Mouse (Mus musculus) spleen, postnatal 0 days (tissue): Measurements from ENCODE around the gene Cadm2. TPM values are rescaled to one million over a fixed set of nuclear protein-coding genes. Genes with fewer than 3 reads are reported as not detected.

Experiments
- polyA plus RNA-seq: library from polyadenylated mRNA; unstranded; fragments of >200 nt; fragmentation: Nextera tagmentation; extraction: Ambion mirVana; gene quantifications from 2 replicates; pipeline ENCODE4 v1.2.1, GENCODE M21; 2015

Cadm2 gene
- polyA plus RNA-seq = 0.04 and 0.23 TPM in 2 replicates

DNA sequence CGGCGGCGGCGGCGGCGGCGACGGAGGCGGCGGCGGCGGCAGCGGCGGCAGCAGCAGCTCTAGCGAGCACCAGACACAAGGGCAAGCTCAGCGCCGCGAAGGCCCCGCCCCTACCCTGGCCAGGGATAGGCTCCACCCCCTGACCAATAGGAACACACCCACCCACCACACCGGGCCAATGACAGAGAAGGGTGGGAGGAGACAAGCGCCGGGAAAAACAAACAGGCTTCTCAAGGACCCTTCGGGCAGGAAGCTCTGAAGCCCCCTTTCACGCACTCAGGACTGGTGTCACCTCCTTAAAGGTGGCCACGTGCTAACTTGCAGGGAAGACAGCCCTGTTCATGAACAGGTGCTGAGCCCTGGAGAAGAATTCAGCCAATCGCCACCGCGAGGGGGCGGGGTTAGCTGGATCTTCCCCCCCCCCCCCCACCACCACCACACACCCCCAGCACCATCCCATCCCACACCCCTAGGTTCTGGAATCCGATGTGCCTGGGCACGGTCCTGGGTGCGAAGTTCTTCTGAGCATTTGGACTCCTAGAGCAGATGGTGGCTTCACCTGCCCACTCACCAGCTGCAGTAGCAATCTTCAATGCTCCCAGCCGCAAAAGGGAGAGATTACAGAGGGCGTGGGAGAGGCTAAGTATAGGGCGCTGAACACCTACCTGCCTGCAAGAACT, at the start of gene Cadm2:
Gene Cadm2 (minus strand): TSS at position 83 of the 680 bp plus-strand sequence.

